Mouse (Mus musculus): ENCODE measurements around the gene Vav3. TPM values are rescaled to one million over a fixed set of nuclear protein-coding genes. Genes with fewer than 3 reads are reported as not detected.

The Vav3 gene
- polyA plus RNA-seq, 1 experiment = 2.2 TPM

DNA sequence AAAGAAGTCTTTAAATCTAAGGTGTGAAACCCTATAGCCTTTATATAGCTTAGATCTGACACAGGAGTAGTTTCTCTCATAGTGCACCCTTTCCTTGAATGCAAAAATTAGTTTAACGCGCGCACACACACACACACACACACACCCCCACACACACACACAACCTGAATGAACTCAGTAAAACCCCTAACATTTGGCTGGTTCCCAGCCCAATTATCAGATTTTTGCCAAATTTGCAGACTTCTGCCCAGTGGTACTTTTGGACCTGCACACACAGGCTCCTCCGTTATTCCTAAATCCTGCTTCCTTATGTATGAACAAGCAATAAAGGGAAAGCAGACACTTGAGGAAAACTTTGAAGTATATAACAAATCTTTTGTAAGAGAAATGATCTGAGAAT is 313.9 kb downstream of the Vav3 start:
- H3ac ChIP-seq (ENCODE audit: control insufficient read depth, insufficient read length, low read depth) = no peak overlapping the region
- TF ChIP-seq MAX (IDR thresholded peaks at IDR 0.05) (no peak), MYOD1 (IDR thresholded peaks at IDR 0.05; ENCODE audit: control insufficient read depth, insufficient read length, low read depth) (no peak), CEBPB (IDR thresholded peaks at IDR 0.05; ENCODE audit: low read depth) (no peak), MYOG (IDR thresholded peaks at IDR 0.05; ENCODE audit: control insufficient read depth, extremely low read depth, insufficient read length) (no peak), USF1 (IDR thresholded peaks at IDR 0.05; ENCODE audit: low read depth) (no peak)
- no peaks in the 10 kb centered on the region for H3K27me3 ChIP-seq (ENCODE audit: control insufficient read depth, insufficient read depth, insufficient read length)
- no peak overlapping the region for H3K4me3 ChIP-seq (ENCODE audit: insufficient read depth, poor library complexity, severe bottlenecking)
- no peaks in the 10 kb centered on the region for H3K36me3 ChIP-seq (ENCODE audit: control insufficient read depth, insufficient read depth)
- no peaks in the 10 kb centered on the region for H3K79me2 ChIP-seq (ENCODE audit: control insufficient read depth, insufficient read depth)
- H3K79me3 ChIP-seq (ENCODE audit: low read depth) = no peaks in the 10 kb centered on the region

GRCm38 (mm10) chr3:109671716-109672115 is 331.3 kb downstream of the Vav3 start:
- no peaks in the 10 kb centered on the region for H3K27me3 ChIP-seq (ENCODE audit: control insufficient read depth, insufficient read depth, insufficient read length)
- TF ChIP-seq CEBPB (IDR thresholded peaks at IDR 0.05; ENCODE audit: low read depth) (no peak), MYOG (IDR thresholded peaks at IDR 0.05; ENCODE audit: control insufficient read depth, extremely low read depth, insufficient read length) (no peak), MAX (IDR thresholded peaks at IDR 0.05) (no peak), USF1 (IDR thresholded peaks at IDR 0.05; ENCODE audit: low read depth) (no peak), CTCF (IDR thresholded peaks at IDR 0.05; ENCODE audit: control insufficient read depth, insufficient read depth, insufficient read length) (no peak), MYOD1 (IDR thresholded peaks at IDR 0.05; ENCODE audit: control insufficient read depth, insufficient read length, low read depth) (no peak), FOSL1 (IDR thresholded peaks at IDR 0.05; ENCODE audit: insufficient read depth, low read length, poor library complexity, severe bottlenecking) (no peak)
- H3K79me2 ChIP-seq (ENCODE audit: control insufficient read depth, insufficient read depth) = no peaks in the 10 kb centered on the region
- H3K36me3 ChIP-seq (ENCODE audit: control insufficient read depth, insufficient read depth) = no peaks in the 10 kb centered on the region
- no peaks in the 10 kb centered on the region for H3K79me3 ChIP-seq (ENCODE audit: low read depth)
- no peak overlapping the region for H3K4me3 ChIP-seq (ENCODE audit: insufficient read depth, poor library complexity, severe bottlenecking)
- no peak overlapping the region for H3ac ChIP-seq (ENCODE audit: control insufficient read depth, insufficient read length, low read depth)

GRCm38 (mm10) chr3:109672925-109673324 is 332.5 kb downstream of the Vav3 start:
- H3K79me3 ChIP-seq (ENCODE audit: low read depth) = no peaks in the 10 kb centered on the region
- TF ChIP-seq MYOD1 (IDR thresholded peaks at IDR 0.05; ENCODE audit: control insufficient read depth, insufficient read length, low read depth) (no peak), CEBPB (IDR thresholded peaks at IDR 0.05; ENCODE audit: low read depth) (no peak), FOSL1 (IDR thresholded peaks at IDR 0.05; ENCODE audit: insufficient read depth, low read length, poor library complexity, severe bottlenecking) (no peak), CTCF (IDR thresholded peaks at IDR 0.05; ENCODE audit: control insufficient read depth, insufficient read depth, insufficient read length) (no peak), MAX (IDR thresholded peaks at IDR 0.05) (no peak), USF1 (IDR thresholded peaks at IDR 0.05; ENCODE audit: low read depth) (no peak), MYOG (IDR thresholded peaks at IDR 0.05; ENCODE audit: control insufficient read depth, extremely low read depth, insufficient read length) (no peak)
- no peaks in the 10 kb centered on the region for H3K27me3 ChIP-seq (ENCODE audit: control insufficient read depth, insufficient read depth, insufficient read length)
- no peaks in the 10 kb centered on the region for H3K36me3 ChIP-seq (ENCODE audit: control insufficient read depth, insufficient read depth)
- H3K4me3 ChIP-seq (ENCODE audit: insufficient read depth, poor library complexity, severe bottlenecking) = no peak overlapping the region
- no peaks in the 10 kb centered on the region for H3K79me2 ChIP-seq (ENCODE audit: control insufficient read depth, insufficient read depth)
- no peak overlapping the region for H3ac ChIP-seq (ENCODE audit: control insufficient read depth, insufficient read length, low read depth)

- no peaks in the 10 kb centered on the region for H3K36me3 ChIP-seq (ENCODE audit: control insufficient read depth, insufficient read depth)
- TF ChIP-seq CTCF (IDR thresholded peaks at IDR 0.05; ENCODE audit: control insufficient read depth, insufficient read depth, insufficient read length) = no peak
- no peak for TF ChIP-seq CEBPB (IDR thresholded peaks at IDR 0.05; ENCODE audit: low read depth)
- no peak for TF ChIP-seq MAX (IDR thresholded peaks at IDR 0.05)
- TF ChIP-seq MYOD1 (IDR thresholded peaks at IDR 0.05; ENCODE audit: control insufficient read depth, insufficient read length, low read depth) = no peak
- no peak for TF ChIP-seq MYOG (IDR thresholded peaks at IDR 0.05; ENCODE audit: control insufficient read depth, extremely low read depth, insufficient read length)
- TF ChIP-seq USF1 (IDR thresholded peaks at IDR 0.05; ENCODE audit: low read depth) = no peak
- TF ChIP-seq FOSL1 (IDR thresholded peaks at IDR 0.05; ENCODE audit: insufficient read depth, low read length, poor library complexity, severe bottlenecking) = no peak
- no peaks in the 10 kb centered on the region for H3K27me3 ChIP-seq (ENCODE audit: control insufficient read depth, insufficient read depth, insufficient read length)
- H3K4me3 ChIP-seq (ENCODE audit: insufficient read depth, poor library complexity, severe bottlenecking) = no peak overlapping the region
- H3ac ChIP-seq (ENCODE audit: control insufficient read depth, insufficient read length, low read depth) = no peak overlapping the region
- no peaks in the 10 kb centered on the region for H3K79me3 ChIP-seq (ENCODE audit: low read depth)
- no peaks in the 10 kb centered on the region for H3K79me2 ChIP-seq (ENCODE audit: control insufficient read depth, insufficient read depth)
These were observed 339.8 kb downstream of the Vav3 start for GRCm38 (mm10) chr3:109680281-109680680.

DNA sequence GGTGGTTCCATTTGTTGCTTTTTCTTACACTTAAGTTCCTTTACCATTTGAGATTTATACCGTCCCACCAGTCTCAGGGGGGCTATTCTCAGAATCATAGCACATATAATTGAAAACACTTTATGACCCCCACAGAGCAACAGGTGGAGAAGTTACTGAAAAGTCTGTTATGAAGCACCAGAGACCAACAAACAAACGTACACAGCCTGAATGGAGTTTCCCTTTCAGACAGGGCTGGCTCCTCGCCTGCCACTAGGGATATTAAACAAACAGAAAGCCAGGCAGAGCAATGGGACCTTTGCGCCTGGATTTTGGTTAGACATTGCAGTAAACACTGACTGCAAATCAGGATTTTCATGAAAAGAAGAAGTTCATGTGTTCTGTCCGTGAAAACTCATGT is 341.4 kb downstream of the Vav3 start:
- H3K4me3 ChIP-seq (ENCODE audit: insufficient read depth, poor library complexity, severe bottlenecking) = no peak overlapping the region
- no peaks in the 10 kb centered on the region for H3K79me2 ChIP-seq (ENCODE audit: control insufficient read depth, insufficient read depth)
- no peaks in the 10 kb centered on the region for H3K79me3 ChIP-seq (ENCODE audit: low read depth)
- no peaks in the 10 kb centered on the region for H3K27me3 ChIP-seq (ENCODE audit: control insufficient read depth, insufficient read depth, insufficient read length)
- H3K36me3 ChIP-seq (ENCODE audit: control insufficient read depth, insufficient read depth) = no peaks in the 10 kb centered on the region
- no peak overlapping the region for H3ac ChIP-seq (ENCODE audit: control insufficient read depth, insufficient read length, low read depth)
- TF ChIP-seq MAX (IDR thresholded peaks at IDR 0.05) = no peak
- TF ChIP-seq MYOG (IDR thresholded peaks at IDR 0.05; ENCODE audit: control insufficient read depth, extremely low read depth, insufficient read length) = no peak
- TF ChIP-seq CTCF (IDR thresholded peaks at IDR 0.05; ENCODE audit: control insufficient read depth, insufficient read depth, insufficient read length) = no peak
- TF ChIP-seq CEBPB (IDR thresholded peaks at IDR 0.05; ENCODE audit: low read depth) = no peak
- TF ChIP-seq FOSL1 (IDR thresholded peaks at IDR 0.05; ENCODE audit: insufficient read depth, low read length, poor library complexity, severe bottlenecking) = no peak
- no peak for TF ChIP-seq USF1 (IDR thresholded peaks at IDR 0.05; ENCODE audit: low read depth)
- TF ChIP-seq MYOD1 (IDR thresholded peaks at IDR 0.05; ENCODE audit: control insufficient read depth, insufficient read length, low read depth) = no peak

Measured in C2C12 (cell line).